Mouse (Mus musculus) natural killer cell, adult 2 months (primary cell): Measurements from ENCODE around the gene Gpr137.
"Not testable (repeated sequence)": the region's sequence is repeated elsewhere in the genome, so short reads cannot be mapped to it uniquely, and the experiment has no call there.

ENCODE experiments used
- DNase-seq, 2 experiments: peaks; one replicate each; pipeline ENCODE4 v3.0.0; 2022; ENCODE audit warnings: low spot score in 2 of 2

The Gpr137 gene

GRCm38 (mm10) chr19:6942249-6942691 is at the start of gene Gpr137:
TSS of gene Gpr137 (minus strand) at chr19:6942480.
- peak; percentile 85 to 87 for DNase-seq

GRCm38 (mm10) chr19:6991166-6991565 is 48.9 kb upstream of the Gpr137 start:
- DNase-seq = not testable (repeated sequence)

DNA sequence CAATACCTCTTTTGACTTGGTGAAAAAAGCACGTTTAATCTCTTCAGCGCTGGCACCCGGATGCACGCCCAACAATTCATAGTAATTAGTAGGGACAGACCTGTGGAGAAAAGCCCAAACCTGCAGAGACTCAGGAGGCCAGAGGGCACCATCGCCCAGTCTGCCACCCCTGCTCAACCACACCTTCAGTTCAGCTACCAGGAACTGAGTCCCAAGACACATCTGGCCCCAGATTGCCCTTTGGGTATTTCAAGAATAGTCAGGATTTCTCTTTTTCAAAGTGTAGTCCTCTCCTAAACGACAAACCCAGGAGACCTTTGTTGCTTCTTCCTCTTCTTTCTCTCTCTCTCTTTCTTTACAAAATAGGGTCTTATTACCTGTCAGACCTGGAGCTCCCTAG is 48.4 kb upstream of the Gpr137 start:
- DNase-seq = no peak

DNA sequence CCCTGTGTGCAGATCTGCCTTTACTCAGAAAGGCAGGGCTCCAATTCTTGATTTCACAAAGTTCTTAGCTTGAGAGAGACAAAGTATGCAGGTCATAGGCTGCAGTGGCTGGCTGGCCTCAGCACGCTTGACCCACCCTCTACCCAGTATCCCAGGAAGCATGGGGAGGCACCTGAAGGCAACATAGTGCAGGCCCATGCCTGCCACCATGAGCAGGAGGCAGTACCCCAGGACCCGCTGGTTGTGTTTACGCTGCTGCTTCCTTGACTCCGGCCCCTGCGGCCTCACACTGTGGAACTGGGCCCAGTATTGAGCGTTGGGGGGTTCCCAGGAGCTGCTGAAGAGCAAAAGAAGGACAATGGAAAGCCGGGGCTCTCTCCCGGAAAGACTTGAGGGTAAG is 47.0 kb upstream of the Gpr137 start:
- no peak for DNase-seq

DNA sequence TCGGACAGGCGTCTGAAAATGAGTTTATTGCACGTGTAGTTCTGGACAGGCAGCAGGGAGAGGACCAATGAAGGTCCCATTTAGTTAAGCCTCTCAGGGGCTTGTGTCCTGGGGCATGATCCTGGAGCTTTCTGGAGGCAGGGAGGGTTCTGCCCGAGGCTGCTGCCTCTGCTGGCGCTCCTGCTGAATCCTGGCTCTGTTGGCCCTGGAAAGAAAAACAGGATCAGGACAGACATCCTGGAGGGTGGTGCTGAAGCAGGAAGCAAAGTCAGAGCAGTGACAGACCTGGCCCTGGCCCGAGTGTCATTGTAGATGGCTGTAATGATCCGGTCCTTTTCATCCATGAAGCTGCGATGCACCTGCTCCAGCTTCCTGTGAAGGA is 45.6 kb upstream of the Gpr137 start:
- no peak for DNase-seq

GRCm38 (mm10) chr19:6987061-6987903 is 45.0 kb upstream of the Gpr137 start, which contains the start of gene Vegfb:
TSS of gene Vegfb (minus strand) at chr19:6987651.
- DNase-seq = peak; percentile 35 to 42

GRCm38 (mm10) chr19:6985951-6986708 is 43.9 kb upstream of the Gpr137 start:
- DNase-seq = no peak

- no peak for DNase-seq
These were observed 43.0 kb upstream of the Gpr137 start for GRCm38 (mm10) chr19:6985300-6985699.

GRCm38 (mm10) chr19:6983621-6984020 is 41.3 kb upstream of the Gpr137 start:
- DNase-seq = no peak

- DNase-seq = no peak
These were observed 39.2 kb upstream of the Gpr137 start for GRCm38 (mm10) chr19:6981465-6981864.

GRCm38 (mm10) chr19:6980381-6981093 is 38.3 kb upstream of the Gpr137 start, which contains the start of gene Fkbp2:
TSS of gene Fkbp2 (minus strand) at chr19:6980501.
- DNase-seq = peak; percentile 99

GRCm38 (mm10) chr19:6979486-6980380 is 37.5 kb upstream of the Gpr137 start:
- peak; percentile 100 for DNase-seq

- no peak for DNase-seq
These were observed 36.8 kb upstream of the Gpr137 start for GRCm38 (mm10) chr19:6979001-6979479.

DNA sequence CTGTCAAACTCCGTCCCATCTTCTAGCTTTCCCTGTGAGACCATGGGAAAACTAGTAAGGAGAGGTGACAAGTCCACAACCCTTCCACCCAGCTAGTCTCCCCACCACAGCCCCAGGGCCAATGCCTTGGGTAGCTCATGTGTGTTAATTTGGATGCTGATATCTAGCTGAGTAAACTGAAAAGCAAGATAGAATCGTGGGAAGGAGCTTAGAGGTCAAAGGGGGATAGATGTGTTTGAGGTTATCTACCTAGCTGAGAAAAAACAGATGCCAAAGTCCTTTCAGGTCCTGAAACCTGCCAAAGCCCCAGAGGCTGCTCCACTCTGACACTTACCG is 36.3 kb upstream of the Gpr137 start:
- DNase-seq = no peak

DNA sequence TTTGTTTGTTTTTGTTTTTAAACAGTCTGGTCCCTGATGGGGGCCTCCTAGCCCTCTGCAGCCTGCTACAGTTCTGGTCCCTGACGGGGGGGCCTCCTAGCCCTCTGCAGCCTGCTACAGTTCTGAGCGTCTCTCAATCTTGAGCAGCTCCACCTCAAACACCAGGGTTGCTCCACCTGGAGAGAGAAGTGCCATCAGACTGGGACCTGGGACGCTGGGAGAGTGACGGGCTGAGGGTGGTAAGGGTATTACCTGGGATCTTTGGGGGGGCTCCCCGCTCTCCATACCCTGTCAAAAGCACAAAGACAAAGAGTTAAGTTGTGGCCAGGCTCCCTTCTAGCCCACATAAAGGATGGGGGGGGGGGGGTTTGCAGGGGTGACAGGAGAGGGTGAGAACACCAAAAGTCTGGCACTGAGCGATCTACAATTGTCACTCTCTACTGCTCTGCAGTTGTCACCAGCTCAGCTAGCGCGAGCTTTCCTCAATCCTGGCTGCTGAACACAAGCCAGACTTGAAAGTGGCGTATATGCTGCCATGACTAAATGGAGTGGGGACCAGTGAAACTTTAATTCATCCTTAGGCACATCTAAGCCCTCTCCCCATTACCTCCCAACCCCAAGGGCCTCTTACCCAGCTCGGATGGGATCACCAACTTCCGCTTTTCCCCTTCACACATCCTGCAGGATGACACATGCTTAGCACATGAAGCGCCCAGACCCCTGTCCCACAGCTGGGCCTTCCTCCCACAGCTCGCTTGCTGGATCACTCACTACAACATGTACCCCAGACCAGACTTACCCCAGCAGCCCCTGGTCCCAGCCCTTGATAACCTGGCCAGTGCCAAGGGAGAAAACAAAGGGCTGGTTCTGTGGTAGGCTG is 35.7 kb upstream of the Gpr137 start:
- no peak for DNase-seq

DNA sequence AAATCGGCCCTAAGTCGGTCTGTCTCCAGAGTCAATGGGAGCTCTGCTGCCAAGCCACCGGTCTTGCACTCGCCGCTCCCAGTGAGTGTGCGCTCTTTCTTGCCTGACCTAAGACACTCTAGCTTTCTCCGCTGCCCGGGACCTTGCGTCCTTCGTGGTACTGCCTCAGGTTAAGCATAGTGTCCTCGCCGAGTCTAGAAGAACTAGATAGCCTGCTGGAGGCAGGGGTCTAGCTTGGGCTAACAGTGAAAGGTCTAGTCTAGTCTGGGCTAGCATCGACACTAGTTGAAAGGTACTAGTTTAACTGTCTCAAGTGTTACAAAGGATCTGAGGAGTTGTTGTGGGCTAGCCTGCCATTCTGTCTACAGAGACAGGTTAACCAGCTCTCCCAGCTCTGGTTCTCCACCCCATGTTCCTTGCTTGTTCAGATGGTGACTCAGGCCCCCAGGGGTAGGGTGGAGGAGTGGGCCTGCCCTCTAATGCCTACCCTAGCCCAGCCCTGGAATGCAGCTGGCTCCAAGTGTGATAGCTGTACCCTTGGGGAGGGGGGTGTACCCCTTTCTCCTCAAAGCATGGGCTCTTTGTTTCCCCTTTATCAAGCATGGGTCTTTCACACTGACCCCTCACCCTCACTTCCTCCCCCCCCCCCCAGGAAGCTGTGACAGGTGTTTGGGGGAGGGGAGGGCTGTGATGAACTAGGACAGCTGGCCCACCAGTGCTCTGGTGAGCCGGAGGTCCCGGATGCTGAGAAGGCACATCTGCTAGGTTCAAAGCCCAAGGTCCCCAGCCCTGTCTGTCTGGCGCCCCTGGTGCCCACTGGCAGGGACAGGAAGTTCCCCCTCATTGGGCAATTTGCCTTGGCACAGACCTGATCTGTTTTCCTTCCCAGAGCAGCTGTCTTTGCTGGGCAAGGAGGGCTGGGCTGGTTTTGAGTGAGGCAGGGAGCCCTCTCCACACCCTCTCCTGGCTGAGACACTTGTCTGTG is 33.5 kb upstream of the Gpr137 start, which contains the start of gene Plcb3:
Gene Plcb3 (minus strand): TSS at position 934 of the 985 bp plus-strand sequence.
- DNase-seq = peak; percentile 41 to 56

GRCm38 (mm10) chr19:6974211-6975205 is 32.2 kb upstream of the Gpr137 start, which contains the start of gene Ppp1r14b:
TSS of gene Ppp1r14b (plus strand) at chr19:6974968.
- peak; percentile 55 to 75 for DNase-seq
